Mouse (Mus musculus): Measurements from ENCODE around the gene Gm10309. TPM values are rescaled to one million over a fixed set of nuclear protein-coding genes. Genes with fewer than 3 reads are reported as not detected.
"Not testable (repeated sequence)": the region's sequence is repeated elsewhere in the genome, so short reads cannot be mapped to it uniquely, and the experiment has no call there.

The Gm10309 gene
- polyA plus RNA-seq, 1 experiment from 2014 or later = 0.10 TPM

DNA sequence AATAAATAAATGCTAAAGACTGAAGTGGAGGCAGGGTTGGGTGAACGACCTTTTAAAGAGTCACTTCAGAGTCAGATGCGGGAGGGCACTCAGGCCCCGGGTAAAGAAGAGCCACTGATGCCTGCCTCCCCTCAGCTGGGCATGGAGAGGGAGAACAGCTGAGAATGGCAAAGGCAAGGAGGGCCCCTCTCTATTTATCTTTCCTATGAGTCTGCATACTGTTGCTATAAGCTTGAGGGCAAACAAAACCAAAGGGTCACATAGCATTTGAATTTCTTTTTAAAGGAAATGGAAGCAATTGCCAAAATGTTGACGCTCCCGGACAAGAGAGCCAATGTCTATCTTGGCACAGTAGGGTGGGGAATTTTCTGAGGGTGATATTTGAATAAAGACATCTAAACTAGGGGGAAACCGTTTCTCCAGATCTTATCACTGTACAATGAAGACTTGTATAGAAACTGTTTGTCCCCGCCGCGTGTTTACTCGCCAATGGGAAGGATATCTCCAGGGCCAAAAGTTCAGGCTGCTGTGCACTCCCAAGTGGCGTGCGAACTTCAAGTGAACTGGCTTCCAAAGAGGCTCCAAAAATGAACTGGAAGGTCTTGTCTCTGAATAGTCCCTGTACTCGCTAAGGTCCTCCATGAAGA is 10.1 kb upstream of the Gm10309 start:
- DNase-seq (ENCODE audit: low spot score) = no peak

DNA sequence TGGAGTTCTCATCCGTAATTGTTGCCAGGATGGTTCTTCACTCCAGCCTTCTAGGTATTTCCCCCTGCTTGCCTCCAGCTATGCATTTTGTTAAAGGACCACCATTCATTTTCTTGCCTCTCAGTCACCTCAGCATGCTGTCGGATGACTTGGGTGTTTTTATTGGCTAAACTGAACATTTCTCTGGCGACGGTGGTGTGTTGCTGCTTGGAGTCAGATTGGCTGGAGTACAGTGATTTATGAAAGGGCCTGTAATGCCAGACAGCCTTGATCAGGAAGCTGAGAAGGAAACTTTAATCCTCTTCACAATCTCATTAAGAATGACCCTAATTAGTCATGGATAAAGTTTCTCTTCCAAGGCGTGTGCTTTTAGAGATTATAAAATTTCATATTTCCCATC is 4.8 kb upstream of the Gm10309 start:
- DNase-seq (ENCODE audit: low spot score) = no peak

DNA sequence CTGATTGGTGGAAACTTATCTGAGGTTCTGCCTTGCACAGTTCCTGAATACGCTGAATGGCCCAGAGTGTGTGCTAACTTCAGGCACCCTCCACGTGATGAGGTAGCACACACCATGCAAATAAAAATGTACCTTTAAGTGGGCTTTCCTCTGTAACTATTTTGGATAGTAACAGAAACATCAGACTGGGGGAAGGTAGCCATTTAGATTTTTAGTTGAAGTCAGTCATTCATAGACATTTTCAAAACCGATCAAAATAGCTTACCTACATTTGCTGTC is 3.1 kb upstream of the Gm10309 start:
- no peak for DNase-seq (ENCODE audit: low spot score)

GRCm38 (mm10) chr17:86507342-86508211 is 2.5 kb upstream of the Gm10309 start:
- DNase-seq (ENCODE audit: low spot score) = no peak

- no peak for DNase-seq (ENCODE audit: low spot score)
These were observed 1.8 kb upstream of the Gm10309 start for GRCm38 (mm10) chr17:86506881-86507280.

GRCm38 (mm10) chr17:86503208-86503897 is 1.7 kb downstream of the Gm10309 start:
- DNase-seq (ENCODE audit: low spot score) = no peak

GRCm38 (mm10) chr17:86501393-86501792 is 3.6 kb downstream of the Gm10309 start:
- no peak for DNase-seq (ENCODE audit: low spot score)

DNA sequence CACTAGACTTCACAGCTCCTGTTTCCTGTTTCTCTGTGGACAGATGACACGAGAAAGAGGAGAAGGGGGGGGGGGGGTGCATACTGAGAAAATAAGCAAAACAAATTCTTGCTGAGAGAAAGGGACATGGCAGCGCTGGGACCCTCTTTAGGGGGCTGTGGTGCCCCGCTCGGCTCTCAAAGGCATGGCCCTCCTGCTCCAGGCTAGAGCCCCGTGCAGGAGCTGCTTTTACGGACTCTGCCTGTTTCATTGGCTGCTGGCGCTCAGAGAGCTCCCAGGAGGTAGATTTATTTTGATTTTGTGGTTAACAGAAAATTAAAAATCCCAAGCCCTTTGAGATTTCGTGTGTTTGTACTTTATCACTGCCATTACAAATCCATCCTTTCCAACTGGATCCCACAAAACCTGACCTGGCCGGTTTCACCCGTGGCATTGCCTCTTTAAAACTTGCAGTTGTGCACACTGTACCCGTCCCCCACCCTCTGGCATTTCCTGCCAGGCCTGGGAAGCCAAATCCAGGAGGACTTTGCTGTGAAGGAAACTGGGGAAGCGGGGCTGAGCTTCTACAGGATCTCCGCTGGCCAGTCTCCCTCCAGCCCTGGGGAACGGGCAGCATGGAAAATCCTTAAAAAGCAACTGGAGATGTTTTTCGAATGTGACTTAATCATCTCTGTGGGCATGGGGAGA is 5.5 kb downstream of the Gm10309 start:
- DNase-seq (ENCODE audit: low spot score) = no peak

GRCm38 (mm10) chr17:86497302-86497701 is 7.7 kb downstream of the Gm10309 start:
- no peak for DNase-seq (ENCODE audit: low spot score)

DNA sequence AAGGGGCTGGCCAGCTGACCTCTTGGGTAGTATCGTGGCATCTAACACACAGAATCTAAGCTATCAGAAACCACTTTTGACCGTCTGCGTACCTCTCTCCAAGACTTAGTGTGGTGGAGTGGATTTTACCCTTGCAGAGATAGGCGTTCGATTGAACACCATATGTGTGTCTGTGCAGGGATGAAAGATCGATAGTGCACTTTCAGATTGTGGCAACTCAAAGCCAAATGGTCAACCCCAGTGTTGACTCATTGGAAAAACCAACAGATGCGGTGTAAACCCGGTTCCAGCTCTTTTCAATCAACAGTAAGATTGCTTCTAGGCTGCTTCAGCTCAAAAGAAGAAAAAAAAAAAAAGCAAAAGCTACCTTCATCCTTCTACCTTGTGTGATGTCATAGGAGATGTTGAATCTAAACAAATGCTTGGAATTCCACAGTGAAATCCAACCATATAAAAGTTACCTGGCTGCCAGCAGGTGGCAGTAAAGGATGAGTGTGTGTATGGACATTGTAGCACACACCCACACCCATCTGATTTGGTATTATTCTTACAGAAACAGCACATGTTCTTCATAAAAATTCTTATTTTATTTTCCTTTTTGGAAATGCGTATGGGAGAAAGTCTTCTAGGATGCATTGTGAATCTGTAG is 8.8 kb downstream of the Gm10309 start:
- DNase-seq (ENCODE audit: low spot score) = peak; percentile 36

- DNase-seq (ENCODE audit: low spot score) = no peak
These were observed 10.1 kb downstream of the Gm10309 start for GRCm38 (mm10) chr17:86494895-86495294.

DNA sequence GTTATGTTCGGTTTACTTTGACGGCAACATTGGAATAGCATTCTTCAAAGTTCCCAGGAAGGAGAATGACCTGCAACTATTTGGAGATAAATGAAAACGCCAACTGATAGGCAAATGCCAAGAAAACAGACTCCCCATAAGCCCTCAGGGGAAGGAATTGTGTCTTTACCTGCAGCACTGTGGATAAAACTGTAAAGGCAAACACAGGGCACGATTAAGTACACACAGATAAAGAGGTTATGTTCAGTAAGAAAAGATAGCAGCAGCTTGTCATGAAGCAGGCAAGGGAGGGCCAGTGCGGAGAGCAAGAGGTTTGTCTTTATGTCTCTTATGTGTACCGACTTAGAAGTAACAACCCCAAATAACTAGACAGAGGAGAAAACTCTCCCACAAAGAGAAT is 10.5 kb downstream of the Gm10309 start:
- no peak for DNase-seq (ENCODE audit: low spot score)

GRCm38 (mm10) chr17:86493891-86494420 is 11.1 kb downstream of the Gm10309 start:
- DNase-seq (ENCODE audit: low spot score) = no peak

- DNase-seq (ENCODE audit: low spot score) = no peak
These were observed 12.7 kb downstream of the Gm10309 start for GRCm38 (mm10) chr17:86492376-86492775.

- no peak for DNase-seq (ENCODE audit: low spot score)
These were observed 15.2 kb downstream of the Gm10309 start for GRCm38 (mm10) chr17:86489827-86490226.

DNA sequence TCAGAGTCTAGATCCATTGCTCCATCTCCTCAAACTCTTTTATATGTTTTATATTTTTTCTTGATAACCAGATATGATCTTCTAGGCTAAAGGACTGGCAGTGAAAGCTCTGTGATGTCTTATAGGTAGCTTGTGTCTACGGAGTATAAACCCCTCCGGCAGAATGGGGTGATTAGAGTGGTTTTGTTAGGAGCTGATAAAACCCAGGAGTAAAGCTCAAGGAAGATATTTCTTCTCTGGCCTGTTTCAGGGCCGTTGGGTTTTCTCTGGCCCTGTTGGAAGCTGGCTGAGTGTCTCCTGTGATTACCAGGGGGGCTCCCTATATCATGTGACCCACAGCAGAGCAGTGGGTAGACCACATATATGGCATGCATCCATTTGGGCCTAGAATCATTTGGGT is 17.6 kb downstream of the Gm10309 start:
- no peak for DNase-seq (ENCODE audit: low spot score)

- no peak for DNase-seq (ENCODE audit: low spot score)
These were observed 18.4 kb downstream of the Gm10309 start for GRCm38 (mm10) chr17:86486657-86487056.

DNA sequence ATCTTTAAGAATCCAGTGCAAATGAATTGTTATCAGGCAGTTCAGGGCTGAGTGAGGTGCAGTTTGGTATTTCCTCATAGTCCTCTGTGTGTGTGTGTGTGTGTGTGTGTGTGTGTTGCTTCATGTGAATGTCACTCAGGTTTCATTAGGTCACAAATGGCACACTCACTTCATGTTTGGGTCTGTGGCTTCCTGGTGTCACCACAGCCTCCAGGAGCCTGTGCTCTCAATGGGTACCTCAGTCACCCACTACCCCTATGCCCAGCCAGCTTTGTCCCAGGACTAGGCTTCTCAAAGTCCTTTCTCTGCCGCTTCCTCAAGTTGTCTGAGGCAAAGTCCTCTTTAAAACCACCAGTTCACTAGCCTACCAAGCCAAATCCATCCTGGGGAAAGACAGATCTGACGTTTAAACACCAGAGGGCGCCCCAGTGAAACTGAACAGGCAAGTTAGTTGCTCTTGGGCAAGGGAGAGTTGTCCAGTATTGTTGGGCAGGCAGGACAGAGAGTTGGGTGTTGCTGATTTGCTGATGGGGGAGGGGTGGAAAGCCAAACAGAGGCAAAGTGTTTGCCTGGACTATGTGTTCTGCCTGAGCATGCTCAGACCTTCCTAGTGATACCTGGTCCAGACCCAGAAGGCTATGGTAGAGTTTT is 20.8 kb downstream of the Gm10309 start:
- DNase-seq (ENCODE audit: low spot score) = peak; percentile 62

DNA sequence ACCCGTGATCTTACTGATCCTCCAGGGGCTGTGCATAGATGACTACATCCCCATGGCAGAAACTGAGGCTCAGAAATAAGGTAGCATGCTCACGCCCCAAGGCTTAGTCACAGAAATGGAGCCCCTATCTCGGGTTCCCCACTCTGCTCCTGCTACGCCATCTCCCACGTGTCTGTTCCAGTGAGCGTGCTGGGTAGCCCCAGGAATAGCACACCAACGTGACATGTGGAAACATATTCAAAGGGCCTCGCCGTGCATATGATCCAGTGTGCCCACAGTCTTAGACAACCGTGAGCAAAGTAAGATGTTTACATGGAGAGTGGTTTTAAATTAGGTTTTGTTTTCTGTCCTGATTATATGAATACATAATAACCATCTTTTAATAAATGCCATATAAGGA is 22.4 kb downstream of the Gm10309 start:
- no peak for DNase-seq (ENCODE audit: low spot score)

GRCm38 (mm10) chr17:86479406-86479805 is 25.6 kb downstream of the Gm10309 start:
- no peak for DNase-seq (ENCODE audit: low spot score)

- not testable (repeated sequence) for DNase-seq (ENCODE audit: low spot score)
These were observed 27.6 kb downstream of the Gm10309 start for GRCm38 (mm10) chr17:86477401-86477800.

Measured in thymus, postnatal 0 days (tissue).